Mouse (Mus musculus) testis, adult 2 months (tissue): ENCODE results near the gene Cyb5r2.

Experiments used
- CTCF ChIP-seq: fragments of 200-500 bp; IDR thresholded peaks from 2 replicates; pipeline ENCODE4 v1.5.1; 2012; ENCODE audit warnings: low read depth, mild to moderate bottlenecking, inconsistent platforms, low read length, moderate library complexity; ENCODE audit not compliant: control insufficient read depth, insufficient read depth, insufficient replicate concordance
- POLR2A ChIP-seq: fragments of 200-500 bp; IDR thresholded peaks from 2 replicates; pipeline ENCODE4 v1.6.1; 2012; ENCODE audit warnings: low read depth, mild to moderate bottlenecking, inconsistent platforms, low read length, moderate library complexity; ENCODE audit not compliant: control insufficient read depth

- TF ChIP-seq CTCF: no peak
- no peak for TF ChIP-seq POLR2A
Measured at GRCm38 (mm10) chr7:107796500-107796899, 38.7 kb upstream of the Cyb5r2 start.
